Mouse (Mus musculus) lung, embryonic 14.5 days (tissue): ENCODE results near the gene Slc35e3. TPM values are rescaled to one million over a fixed set of nuclear protein-coding genes. Genes with fewer than 3 reads are reported as not detected.
"Not testable (repeated sequence)": the region's sequence is repeated elsewhere in the genome, so short reads cannot be mapped to it uniquely, and the experiment has no call there.

Experiments used
- ATAC-seq: fragments of 200-750 bp; cut with Nextera tagmentation; 2 replicates; pipeline ENCODE4 v1.8.0; 2017; ENCODE audit warnings: mild to moderate bottlenecking, moderate TSS enrichment, moderate library complexity; ENCODE audit not compliant: insufficient read depth
- DNase-seq: peaks from one replicate; pipeline ENCODE4 v3.0.0-alpha.2; 2015
- H3K27ac ChIP-seq: fragments of 300-500 bp; sonication (generic); 2 replicates; pipeline ENCODE4 v1.5.1; 2014; ENCODE audit warnings: low read depth, mild to moderate bottlenecking, moderate library complexity
- H3K27me3 ChIP-seq: fragments of 300-500 bp; sonication (generic); 2 replicates; pipeline ENCODE4 v1.6.1; 2014; ENCODE audit warnings: low read length, control low read depth; ENCODE audit not compliant: insufficient read depth
- H3K36me3 ChIP-seq: fragments of 300-500 bp; sonication (generic); 2 replicates; pipeline ENCODE4 v1.6.1; 2014; ENCODE audit warnings: control low read depth; ENCODE audit not compliant: insufficient read depth
- H3K4me1 ChIP-seq: fragments of 300-500 bp; sonication (generic); 2 replicates; pipeline ENCODE4 v1.6.1; 2014; ENCODE audit warnings: antibody characterized with exemption, control low read depth; ENCODE audit not compliant: insufficient read depth
- H3K4me2 ChIP-seq: fragments of 300-500 bp; sonication (generic); 2 replicates; pipeline ENCODE4 v1.6.1; 2014; ENCODE audit warnings: mild to moderate bottlenecking
- H3K4me3 ChIP-seq: fragments of 300-500 bp; sonication (generic); 2 replicates; pipeline ENCODE4 v1.5.1; 2014; ENCODE audit warnings: low read depth, low read length
- H3K9ac ChIP-seq: fragments of 300-500 bp; sonication (generic); 2 replicates; pipeline ENCODE4 v1.6.1; 2014
- H3K9me3 ChIP-seq: fragments of 300-500 bp; sonication (generic); 2 replicates; pipeline ENCODE4 v1.6.1; 2016; ENCODE audit warnings: low read depth, low read length, control low read depth
- CTCF ChIP-seq: IDR thresholded peaks from 2 replicates; pipeline ENCODE4 v1.5.1; 2016; ENCODE audit warnings: antibody characterized with exemption, low read depth
- WGBS: fragments of 180-500 bp; shearing (Covaris S2); extraction: QIAGEN DNeasy Blood & Tissue Kit; methylation state at CpG from one replicate; pipeline ENCODE4 v1.1.7; 2014; 5-methylcytosine and 5-hydroxymethylcytosine counted together
- polyA plus RNA-seq: library from polyadenylated mRNA; unstranded; fragments of >200 nt; fragmentation: Nextera tagmentation; extraction: Ambion mirVana; gene quantifications from 2 replicates; pipeline ENCODE4 v1.2.1, GENCODE M21; 2014

Slc35e3 gene
- polyA plus RNA-seq, 1 experiment from 2014 or later, result 16.7 TPM

DNA sequence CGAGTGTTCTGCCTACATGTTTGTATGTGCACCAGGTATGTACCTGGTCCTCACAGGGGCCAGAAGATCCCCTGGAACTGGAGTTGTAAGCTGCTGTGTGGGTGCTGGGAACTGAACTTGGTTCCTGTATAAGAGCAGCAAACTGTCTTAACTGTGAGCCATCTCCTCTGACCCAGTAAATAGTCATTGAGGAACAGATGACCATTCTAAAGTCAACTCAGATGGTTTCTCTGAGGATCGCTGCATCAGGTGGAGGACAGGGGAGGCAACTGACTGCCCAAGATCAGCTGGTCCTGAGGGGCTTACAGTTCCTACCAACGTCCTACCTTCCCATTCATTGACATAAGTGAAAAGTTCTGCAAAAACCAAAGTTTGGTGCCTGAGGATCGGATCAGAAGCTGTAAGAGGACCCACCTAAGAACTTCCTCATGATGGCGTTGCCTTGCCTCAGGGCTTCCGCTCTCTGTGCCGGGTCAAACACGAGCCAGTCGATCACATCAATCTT, 14.7 kb upstream of the Slc35e3 start:
- no peaks in the 10 kb centered on the region for H3K9me3 ChIP-seq
- H3K4me1 ChIP-seq, result no peaks in the 10 kb centered on the region
- no peak for DNase-seq
- TF ChIP-seq CTCF, result no peak
- H3K27ac ChIP-seq, result no peak overlapping the region
- H3K4me2 ChIP-seq, result no peak overlapping the region
- no peak overlapping the region for H3K9ac ChIP-seq
- no peaks in the 10 kb centered on the region for H3K27me3 ChIP-seq
- 92% methylated on average over 9 of the region's 9 CpGs for WGBS
- H3K4me3 ChIP-seq, result no peak overlapping the region
- peaks cover 93% of the 10 kb centered on the region for H3K36me3 ChIP-seq
- no peak for ATAC-seq

DNA sequence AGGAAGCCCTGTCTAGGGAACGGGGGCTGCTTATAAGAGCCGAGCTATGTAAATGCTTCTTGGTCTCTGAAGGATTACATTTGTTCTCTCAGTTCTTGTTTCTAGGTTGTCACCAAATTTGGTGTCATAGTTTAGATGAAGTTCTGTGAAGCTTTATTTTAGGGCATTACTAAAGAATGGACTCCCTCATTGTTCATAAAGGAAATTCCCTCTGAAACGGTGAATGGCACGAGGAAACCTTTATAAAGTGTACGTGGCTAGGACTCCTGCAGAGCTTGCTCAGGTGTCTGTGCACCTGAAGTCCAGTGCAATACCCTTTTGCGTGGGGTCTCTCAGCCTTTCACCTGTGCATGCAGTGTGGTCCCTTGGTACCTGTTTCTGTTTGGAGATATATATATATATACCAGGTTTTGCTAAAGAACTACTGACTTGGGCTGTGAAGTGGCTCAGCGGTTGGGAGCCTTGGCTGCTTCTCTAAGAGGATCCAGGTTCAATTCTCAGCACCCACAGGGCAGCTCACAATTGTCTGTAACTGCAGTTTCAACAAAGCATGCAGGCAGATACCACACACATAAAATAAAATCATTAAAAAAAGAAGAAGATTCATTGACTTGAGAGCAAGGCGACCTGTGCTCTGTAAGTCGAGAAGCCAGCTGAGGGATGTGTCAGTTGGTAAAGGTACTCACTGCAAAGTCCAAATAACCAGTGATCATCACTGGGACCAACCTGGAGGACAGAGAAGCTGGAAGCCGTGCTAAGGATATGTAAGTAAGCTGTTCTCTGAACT, 13.9 kb upstream of the Slc35e3 start:
- H3K27me3 ChIP-seq, result no peaks in the 10 kb centered on the region
- H3K4me2 ChIP-seq, result no peak overlapping the region
- DNase-seq (no peak), ATAC-seq (no peak)
- no peak for TF ChIP-seq CTCF
- no peak overlapping the region for H3K9ac ChIP-seq
- peaks cover 93% of the 10 kb centered on the region for H3K36me3 ChIP-seq
- no peaks in the 10 kb centered on the region for H3K4me1 ChIP-seq
- no peak overlapping the region for H3K4me3 ChIP-seq
- no peaks in the 10 kb centered on the region for H3K9me3 ChIP-seq
- no peak overlapping the region for H3K27ac ChIP-seq
- 92% methylated on average over 10 of the region's 10 CpGs for WGBS

DNA sequence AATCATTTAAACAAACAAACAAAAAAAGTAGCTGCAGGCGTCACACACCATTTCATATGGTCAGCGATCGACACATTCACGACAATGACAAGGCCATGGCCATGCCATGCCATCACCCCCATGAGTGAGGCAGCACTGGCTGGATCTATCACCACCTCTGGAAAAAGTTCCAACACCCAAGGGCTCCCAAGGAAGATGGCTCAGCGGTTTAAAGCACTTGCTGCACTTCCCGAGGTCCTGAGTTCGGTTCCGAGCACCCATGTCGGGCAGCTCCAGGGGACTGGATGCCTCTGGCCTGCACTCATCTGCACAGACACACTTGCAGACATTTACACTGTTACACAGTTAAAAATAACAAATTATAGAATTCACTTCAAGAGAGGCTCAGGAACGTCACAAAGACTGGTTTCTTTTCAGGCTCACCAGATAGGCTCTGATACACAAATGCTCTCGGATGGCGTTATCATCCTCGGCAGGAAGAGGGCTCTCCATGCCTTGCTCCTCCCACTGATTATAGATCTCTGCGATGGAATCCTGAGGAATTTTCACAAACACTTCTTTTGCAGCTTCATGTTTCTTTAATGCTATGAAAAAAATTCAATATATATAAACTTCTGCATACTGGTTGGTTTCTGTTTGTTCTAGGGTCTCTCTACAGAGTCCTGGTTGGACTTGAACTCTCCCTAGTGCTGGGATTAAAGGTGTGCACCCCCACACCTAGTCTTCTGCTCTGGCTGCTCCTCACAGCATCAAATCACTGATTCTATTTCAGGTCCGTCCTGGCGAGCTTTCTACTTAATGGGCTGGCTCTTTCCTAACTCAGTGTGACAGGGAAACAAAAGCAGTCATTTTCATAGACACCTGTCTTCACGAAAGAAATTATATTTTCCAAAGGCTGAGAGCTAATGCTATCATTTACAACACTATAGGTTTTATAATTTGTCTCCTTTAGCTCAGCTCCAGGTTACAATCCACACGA, 12.9 kb upstream of the Slc35e3 start:
- H3K36me3 ChIP-seq, result peaks cover 97% of the 10 kb centered on the region
- no peaks in the 10 kb centered on the region for H3K4me1 ChIP-seq
- H3K9ac ChIP-seq, result no peak overlapping the region
- ATAC-seq, result no peak
- H3K27ac ChIP-seq, result no peak overlapping the region
- WGBS, result 86% methylated on average over 18 of the region's 18 CpGs
- no peak overlapping the region for H3K4me2 ChIP-seq
- H3K4me3 ChIP-seq, result no peak overlapping the region
- no peaks in the 10 kb centered on the region for H3K27me3 ChIP-seq
- no peak for TF ChIP-seq CTCF
- no peaks in the 10 kb centered on the region for H3K9me3 ChIP-seq
- no peak for DNase-seq

DNA sequence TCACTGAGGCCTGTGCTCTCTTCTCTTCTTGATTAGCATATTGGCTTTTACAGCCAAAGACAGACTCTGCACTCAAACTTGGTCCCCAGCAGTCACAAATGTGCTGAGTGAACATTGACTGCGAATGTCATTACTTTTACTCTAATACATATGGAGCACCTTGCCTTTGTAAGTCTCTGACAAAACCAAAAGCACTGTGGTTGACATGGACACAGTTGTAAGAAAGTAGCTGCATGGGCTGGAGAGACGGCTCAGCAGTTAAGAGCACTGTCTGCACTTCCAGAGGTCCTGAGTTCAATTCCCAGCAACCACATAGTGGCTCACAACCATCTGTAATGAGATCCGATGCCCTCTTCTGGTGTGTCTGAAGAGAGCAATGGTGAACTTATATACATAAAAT, 12.2 kb upstream of the Slc35e3 start:
- WGBS, result 91% methylated on average over 3 of the region's 3 CpGs
- not testable (repeated sequence) for DNase-seq, H3K9me3 ChIP-seq, ATAC-seq, H3K4me3 ChIP-seq, H3K27ac ChIP-seq, H3K4me2 ChIP-seq, H3K4me1 ChIP-seq, H3K9ac ChIP-seq, H3K27me3 ChIP-seq
- peaks cover 93% of the 10 kb centered on the region for H3K36me3 ChIP-seq

DNA sequence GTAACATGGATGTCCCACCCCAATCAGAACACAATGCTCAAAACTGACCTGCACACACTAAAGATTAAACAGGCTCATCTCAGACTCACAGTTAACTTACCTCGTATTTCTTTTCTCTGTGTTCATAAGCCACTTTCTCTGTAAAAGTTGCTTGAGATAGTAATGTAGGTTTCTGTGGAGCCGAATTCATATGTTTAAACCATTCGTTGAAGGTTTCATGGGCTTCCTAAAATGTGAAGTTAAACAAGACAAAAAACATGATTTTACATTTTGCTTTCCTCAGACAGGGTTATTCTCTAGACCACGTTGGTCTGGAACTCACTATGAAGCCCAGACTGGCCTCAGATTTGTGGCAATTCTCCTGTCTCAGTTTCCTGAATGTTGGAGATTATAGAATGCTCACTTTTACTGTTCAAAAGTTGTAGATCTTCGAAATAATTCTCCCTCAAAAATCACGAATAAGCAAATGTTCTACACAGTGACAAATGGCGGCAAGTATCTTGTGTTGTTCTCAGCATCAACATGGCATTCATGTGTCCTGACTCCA, 11.7 kb upstream of the Slc35e3 start:
- Histone ChIP-seq H3K36me3 (peaks cover 92% of the 10 kb centered on the region), H3K9ac (no peak overlapping the region), H3K27me3 (no peaks in the 10 kb centered on the region), H3K27ac (no peak overlapping the region), H3K4me2 (no peak overlapping the region), H3K4me1 (no peaks in the 10 kb centered on the region), H3K9me3 (no peaks in the 10 kb centered on the region), H3K4me3 (no peak overlapping the region)
- WGBS, result 91% methylated on average over 7 of the region's 7 CpGs
- ATAC-seq (no peak), DNase-seq (no peak)
- no peak for TF ChIP-seq CTCF

DNA sequence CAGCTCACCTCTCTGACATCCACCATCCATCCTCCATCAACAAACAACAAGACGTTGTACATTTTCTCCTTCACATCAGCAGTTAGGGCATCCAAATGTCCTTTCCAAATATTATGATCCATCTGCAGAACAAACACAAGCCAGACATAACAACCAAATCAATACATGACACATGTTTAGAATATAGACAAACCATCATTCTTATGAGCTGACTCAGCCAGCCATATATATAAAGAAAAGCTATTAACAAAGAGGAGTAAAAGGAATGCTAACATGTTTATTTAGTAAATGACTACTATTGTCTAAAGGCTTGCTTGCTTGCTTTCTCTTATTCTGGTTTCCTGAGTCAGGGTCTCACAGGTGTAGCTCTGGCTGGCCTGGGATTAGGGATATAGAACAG, 11.1 kb upstream of the Slc35e3 start:
- no peaks in the 10 kb centered on the region for H3K27me3 ChIP-seq
- no peaks in the 10 kb centered on the region for H3K4me1 ChIP-seq
- WGBS, result 80% methylated on average over 1 of the region's 1 CpGs
- ATAC-seq, result no peak
- H3K4me2 ChIP-seq, result no peak overlapping the region
- no peak for DNase-seq
- TF ChIP-seq CTCF, result no peak
- no peaks in the 10 kb centered on the region for H3K9me3 ChIP-seq
- H3K27ac ChIP-seq, result no peak overlapping the region
- H3K9ac ChIP-seq, result no peak overlapping the region
- H3K4me3 ChIP-seq, result no peak overlapping the region
- H3K36me3 ChIP-seq, result peaks cover 92% of the 10 kb centered on the region

DNA sequence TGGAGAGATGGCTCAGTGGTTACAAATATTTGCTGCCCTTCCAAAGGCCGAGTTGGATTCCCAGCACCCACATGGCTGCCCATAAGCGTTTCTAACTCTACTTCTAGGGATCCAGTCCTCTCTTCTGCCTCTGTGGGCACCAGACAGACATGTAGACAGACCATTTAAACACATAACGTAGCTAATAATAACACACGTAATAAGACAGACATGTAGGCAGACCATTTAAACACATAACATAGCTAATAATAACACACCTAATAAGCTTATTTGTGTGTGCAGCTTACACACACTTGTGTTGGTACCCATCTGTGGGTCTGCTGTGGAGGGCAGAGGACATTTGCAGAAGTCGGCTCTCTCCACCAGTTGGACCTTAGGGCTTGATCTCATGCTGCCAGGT, 10.6 kb upstream of the Slc35e3 start:
- TF ChIP-seq CTCF, result no peak
- H3K36me3 ChIP-seq, result peaks cover 92% of the 10 kb centered on the region
- no peak for ATAC-seq

More for the DNA sequence above, 10.6 kb upstream of the Slc35e3 start:
- WGBS, result 92% methylated on average over 5 of the region's 5 CpGs
- Histone ChIP-seq H3K4me1 (no peaks in the 10 kb centered on the region), H3K9me3 (no peaks in the 10 kb centered on the region), H3K4me3 (no peak overlapping the region), H3K9ac (no peak overlapping the region), H3K4me2 (no peak overlapping the region), H3K27ac (no peak overlapping the region), H3K27me3 (no peaks in the 10 kb centered on the region)
- no peak for DNase-seq
